Mouse (Mus musculus) embryonic fibroblast, embryonic 13.5 days (primary cell): Measurements from ENCODE around the gene Stx19.

Experiments
- CTCF ChIP-seq: IDR thresholded peaks from 2 replicates; pipeline ENCODE4 v1.5.1; 2011; ENCODE audit warnings: mild to moderate bottlenecking, control low read depth, low read length, moderate library complexity, borderline replicate concordance; ENCODE audit not compliant: insufficient read depth
- POLR2A ChIP-seq: IDR thresholded peaks from 2 replicates; pipeline ENCODE4 v1.6.1; 2011; ENCODE audit warnings: low read depth, mild to moderate bottlenecking, control low read depth, low read length, moderate library complexity

- no peak for TF ChIP-seq POLR2A
- no peak for TF ChIP-seq CTCF
Measured at GRCm38 (mm10) chr16:62807249-62807979, 7.1 kb upstream of the Stx19 start.
